Mouse (Mus musculus): ENCODE data around the gene Tmem258.

GRCm38 (mm10) chr19:10235784-10236565 is 32.2 kb downstream of the Tmem258 start:
- TF ChIP-seq CTCF (IDR thresholded peaks at IDR 0.05; ENCODE audit: low read depth) (no peak), EP300 (optimal IDR thresholded peaks at IDR 0.05) (no peak)
